ENCODE assay signal across 8 mouse cellular contexts in genomic region chr7:75456152-75456888, GRCm38 (mm10). TPM values are rescaled to one million over a fixed set of nuclear protein-coding genes. Genes with fewer than 3 reads are reported as not detected.
DNase-seq lines count a peak whose midpoint lies in the region; ATAC-seq and TF ChIP-seq lines count a peak whose summit lies in the region.

No protein-coding gene starts in this region.

- no peaks in the 10 kb centered on the region for H3K36me3 ChIP-seq in kidney, embryonic 14.5 days (ENCODE audit: control insufficient read depth, insufficient read depth, low read length)
- H3K36me3 ChIP-seq in hindbrain, embryonic 12.5 days: no peaks in the 10 kb centered on the region

- WGBS in kidney, embryonic 14.5 days: 2% methylated on average over 25 of the region's 25 CpGs
- 2% methylated on average over 25 of the region's 25 CpGs for WGBS in hindbrain, embryonic 12.5 days

- TF ChIP-seq POLR2A in bone marrow macrophage, adult 2 months (IDR thresholded peaks at IDR 0.05; ENCODE audit: borderline replicate concordance, low read depth, low read length): no peak

- H3K9me3 ChIP-seq in kidney, embryonic 14.5 days (ENCODE audit: control insufficient read depth, low read length): no peaks in the 10 kb centered on the region
- no peaks in the 10 kb centered on the region for H3K9me3 ChIP-seq in hindbrain, embryonic 12.5 days (replicated peaks)

- peak overlapping the region; percentile 98 for H3K27ac ChIP-seq in kidney, embryonic 14.5 days (ENCODE audit: low read depth, low read length)
- peak overlapping the region; percentile 72 for H3K27ac ChIP-seq in bone marrow macrophage, adult 2 months (ENCODE audit: insufficient read depth, low read depth, low read length)
- H3K27ac ChIP-seq in hindbrain, embryonic 12.5 days: peak overlapping the region; percentile 97

- H3K4me1 ChIP-seq in kidney, embryonic 14.5 days (ENCODE audit: control insufficient read depth, insufficient read depth, low read length): peaks cover 17% of the 10 kb centered on the region; the same call in 1 of the 2 replicates
- H3K4me1 ChIP-seq in bone marrow macrophage, adult 2 months (ENCODE audit: control insufficient read depth, insufficient read depth, low read length): peaks cover 6% of the 10 kb centered on the region
- H3K4me1 ChIP-seq in hindbrain, embryonic 12.5 days: peaks cover 13% of the 10 kb centered on the region; the same call in 1 of the 2 replicates

- H3K9ac ChIP-seq in kidney, embryonic 14.5 days (ENCODE audit: low read depth, low read length): peak overlapping the region; percentile 87
- peak overlapping the region; percentile 88 for H3K9ac ChIP-seq in hindbrain, embryonic 12.5 days

- peak overlapping the region; percentile 65 for H3K4me2 ChIP-seq in kidney, embryonic 14.5 days (replicated peaks; ENCODE audit: low read depth, low read length)
- peak overlapping the region; percentile 69 for H3K4me2 ChIP-seq in hindbrain, embryonic 12.5 days (replicated peaks)

- no peaks in the 10 kb centered on the region for H3K27me3 ChIP-seq in kidney, embryonic 14.5 days (ENCODE audit: control insufficient read depth, insufficient read depth, low read length)
- H3K27me3 ChIP-seq in hindbrain, embryonic 12.5 days: no peaks in the 10 kb centered on the region

- no peak for ATAC-seq in kidney, embryonic 14.5 days (ENCODE audit: low FRiP score, low TSS enrichment)
- no peak for ATAC-seq in hindbrain, embryonic 12.5 days (ENCODE audit: low FRiP score)

- H3K4me3 ChIP-seq in kidney, embryonic 14.5 days (ENCODE audit: low read length): peak overlapping the region; percentile 97
- peak overlapping the region; percentile 84 for H3K4me3 ChIP-seq in bone marrow macrophage, adult 2 months (ENCODE audit: insufficient read depth, low read length)
- peak overlapping the region; percentile 86 for H3K4me3 ChIP-seq in hindbrain, embryonic 12.5 days

- no peak for TF ChIP-seq CTCF in bone marrow macrophage, adult 2 months (IDR thresholded peaks at IDR 0.05; ENCODE audit: low read depth, low read length)

- no peak for DNase-seq in kidney, postnatal 14 days
- DNase-seq in mesoderm, embryonic 11.5 days (ENCODE audit: low read depth, low spot score): peak; percentile 47
- no peak for DNase-seq in urinary bladder, postnatal 14 days (ENCODE audit: low spot score)
- no peak for DNase-seq in layer of hippocampus, adult 8-10 months (ENCODE audit: low spot score in 2 of 2)
- no peak for DNase-seq in adrenal gland, postnatal 36 days

RNA-seq across cellular contexts. Expression of gene Akap13, which starts 1.0 kb away (rescaled TPM):
- polyA plus RNA-seq in kidney, embryonic 14.5 days (2014; fragmentation: Nextera tagmentation; extraction: Ambion mirVana): 45.0 and 69.8 TPM in 2 replicates
- 51.5 and 58.4 TPM in 2 replicates for polyA plus RNA-seq in bone marrow macrophage, adult 2 months (2012; ENCODE audit: insufficient read depth, insufficient read length, missing spikeins)
- 32.3 and 35.2 TPM in 2 replicates for polyA plus RNA-seq in hindbrain, embryonic 12.5 days (2016; fragmentation: Nextera tagmentation; extraction: Ambion mirVana)
- total RNA-seq in layer of hippocampus, adult 8-10 months (2022): 10 to 100 TPM; 57.3 to 73.0 (median 61.3) TPM
- total RNA-seq in adrenal gland, postnatal 36 days (2021): 10 to 100 TPM; 56.6 to 73.3 TPM
